Mouse (Mus musculus) forebrain, embryonic 10.5 days (tissue): ENCODE measurements around the gene Acsf3. TPM values are rescaled to one million over a fixed set of nuclear protein-coding genes. Genes with fewer than 3 reads are reported as not detected.

Experiments
- DNase-seq: peaks from one replicate; pipeline ENCODE4 v3.0.0-alpha.2; 2017; ENCODE audit warnings: low spot score; ENCODE audit errors: extremely low spot score
- H3K27ac ChIP-seq: fragments of 300-500 bp; sonication (generic); 2 replicates; pipeline ENCODE4 v1.5.1; 2016; ENCODE audit warnings: mild to moderate bottlenecking
- H3K27me3 ChIP-seq: fragments of 300-500 bp; sonication (generic); 2 replicates; pipeline ENCODE4 v1.6.1; 2016; ENCODE audit warnings: mild to moderate bottlenecking; ENCODE audit not compliant: poor library complexity, severe bottlenecking
- H3K36me3 ChIP-seq: fragments of 300-500 bp; sonication (generic); replicated peaks from 2 replicates; pipeline ENCODE4 v1.6.1; 2016; ENCODE audit warnings: mild to moderate bottlenecking, moderate library complexity
- H3K4me1 ChIP-seq: fragments of 300-500 bp; sonication (generic); 2 replicates; pipeline ENCODE4 v1.6.1; 2016
- H3K4me3 ChIP-seq: fragments of 300-500 bp; sonication (generic); 2 replicates; pipeline ENCODE4 v1.5.1; 2016; ENCODE audit warnings: mild to moderate bottlenecking, moderate library complexity
- H3K9me3 ChIP-seq: fragments of 300-500 bp; sonication (generic); 2 replicates; pipeline ENCODE4 v1.6.1; 2016; ENCODE audit warnings: mild to moderate bottlenecking, moderate library complexity
- WGBS: fragments of 180-500 bp; shearing (Covaris S2); methylation state at CpG from one replicate; pipeline ENCODE4 v1.1.7; 2016; 5-methylcytosine and 5-hydroxymethylcytosine counted together
- polyA plus RNA-seq: library from polyadenylated mRNA; unstranded; fragments of >200 nt; fragmentation: Nextera tagmentation; extraction: Ambion mirVana; gene quantifications from 2 replicates; pipeline ENCODE4 v1.2.1, GENCODE M21; 2016

Gene Acsf3
- polyA plus RNA-seq, 1 experiment from 2014 or later = 19.1 TPM

DNA sequence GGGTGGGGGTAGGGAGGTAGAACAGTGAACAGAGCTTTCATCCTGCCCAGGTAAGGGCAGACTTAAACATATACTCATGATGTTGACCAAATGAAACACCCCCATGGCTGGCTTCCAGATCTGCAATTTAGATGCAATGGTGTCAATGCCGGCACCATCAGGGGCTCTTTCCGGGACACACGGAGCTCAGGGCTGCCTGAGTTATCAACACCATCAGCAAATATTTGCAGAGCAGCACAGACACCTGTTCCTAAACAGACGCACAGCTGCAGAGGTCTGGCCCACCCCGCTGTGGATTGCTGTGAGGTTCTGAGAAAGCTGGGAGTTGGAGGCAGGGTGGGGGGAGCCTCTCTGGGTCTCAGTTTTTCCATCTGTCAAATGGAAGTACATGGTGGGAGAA is 9.1 kb upstream of the Acsf3 start:
- Histone ChIP-seq H3K4me3 (no peak overlapping the region), H3K4me1 (peaks cover 12% of the 10 kb centered on the region; the same call in 1 of the 2 replicates), H3K27me3 (0 out of 2 replicates have a peak, but pooled peaks cover 16% of the 10 kb centered on the region), H3K36me3 (no peaks in the 10 kb centered on the region), H3K27ac (no peak overlapping the region), H3K9me3 (no peaks in the 10 kb centered on the region)
- DNase-seq = no peak
- 83% methylated on average over 5 of the region's 5 CpGs for WGBS

DNA sequence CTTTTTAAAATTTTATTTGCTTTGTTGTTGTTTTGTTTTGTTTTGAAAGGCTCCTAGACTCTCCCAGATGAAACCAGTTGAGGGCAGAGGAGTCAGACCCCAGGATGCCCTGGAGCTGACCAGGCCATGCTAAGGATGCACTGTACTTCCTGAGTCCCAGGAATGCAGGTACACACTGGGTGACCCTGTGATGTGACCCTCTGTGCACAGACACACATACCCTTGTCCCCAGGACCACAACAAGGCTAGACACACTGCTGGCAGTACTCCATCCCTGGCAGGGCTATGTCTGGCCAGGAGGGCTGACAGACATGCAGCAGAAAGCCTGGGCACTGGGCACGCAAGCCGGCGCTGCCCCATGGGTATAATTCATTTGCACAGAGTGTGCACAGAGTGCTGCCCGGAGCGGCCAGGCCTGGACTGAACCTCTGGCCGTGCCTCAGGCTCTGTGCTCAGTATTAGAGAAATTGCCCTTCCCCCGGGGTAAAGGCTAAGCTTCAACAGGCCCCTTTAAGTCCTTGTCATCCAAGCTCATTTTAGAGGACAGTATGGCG is 8.6 kb upstream of the Acsf3 start:
- no peaks in the 10 kb centered on the region for H3K36me3 ChIP-seq
- 73% methylated on average over 8 of the region's 8 CpGs for WGBS
- H3K9me3 ChIP-seq = no peaks in the 10 kb centered on the region
- H3K27ac ChIP-seq = no peak overlapping the region
- no peak for DNase-seq
- peaks cover 12% of the 10 kb centered on the region; the same call in 1 of the 2 replicates for H3K4me1 ChIP-seq
- H3K4me3 ChIP-seq = no peak overlapping the region
- H3K27me3 ChIP-seq = 0 out of 2 replicates have a peak, but pooled peaks cover 16% of the 10 kb centered on the region

DNA sequence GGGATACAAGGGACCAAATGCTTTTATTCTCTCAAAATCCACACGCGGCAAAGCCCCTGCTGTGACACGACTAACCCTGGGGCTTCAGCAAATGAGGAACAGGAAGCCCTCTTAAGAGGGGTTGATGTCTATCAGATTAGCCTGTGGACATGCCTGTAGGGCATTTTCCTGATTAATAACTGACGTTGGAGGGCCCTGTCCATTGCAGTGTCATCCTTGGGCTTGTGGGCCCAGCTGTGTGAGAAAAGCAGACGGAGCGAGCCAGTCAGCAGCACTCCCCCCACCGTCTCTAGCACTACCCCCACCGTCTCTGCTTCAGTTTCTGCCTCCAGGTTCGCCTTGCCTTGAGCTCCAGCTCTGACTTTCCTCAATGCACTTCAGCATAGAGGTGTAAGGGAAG is 8.1 kb upstream of the Acsf3 start:
- H3K36me3 ChIP-seq = no peaks in the 10 kb centered on the region
- 47% methylated on average over 9 of the region's 9 CpGs for WGBS
- no peak overlapping the region for H3K4me3 ChIP-seq
- no peak overlapping the region for H3K27ac ChIP-seq
- H3K4me1 ChIP-seq = peaks cover 12% of the 10 kb centered on the region; the same call in 1 of the 2 replicates
- DNase-seq = no peak
- 0 out of 2 replicates have a peak, but pooled peaks cover 16% of the 10 kb centered on the region for H3K27me3 ChIP-seq
- no peaks in the 10 kb centered on the region for H3K9me3 ChIP-seq

DNA sequence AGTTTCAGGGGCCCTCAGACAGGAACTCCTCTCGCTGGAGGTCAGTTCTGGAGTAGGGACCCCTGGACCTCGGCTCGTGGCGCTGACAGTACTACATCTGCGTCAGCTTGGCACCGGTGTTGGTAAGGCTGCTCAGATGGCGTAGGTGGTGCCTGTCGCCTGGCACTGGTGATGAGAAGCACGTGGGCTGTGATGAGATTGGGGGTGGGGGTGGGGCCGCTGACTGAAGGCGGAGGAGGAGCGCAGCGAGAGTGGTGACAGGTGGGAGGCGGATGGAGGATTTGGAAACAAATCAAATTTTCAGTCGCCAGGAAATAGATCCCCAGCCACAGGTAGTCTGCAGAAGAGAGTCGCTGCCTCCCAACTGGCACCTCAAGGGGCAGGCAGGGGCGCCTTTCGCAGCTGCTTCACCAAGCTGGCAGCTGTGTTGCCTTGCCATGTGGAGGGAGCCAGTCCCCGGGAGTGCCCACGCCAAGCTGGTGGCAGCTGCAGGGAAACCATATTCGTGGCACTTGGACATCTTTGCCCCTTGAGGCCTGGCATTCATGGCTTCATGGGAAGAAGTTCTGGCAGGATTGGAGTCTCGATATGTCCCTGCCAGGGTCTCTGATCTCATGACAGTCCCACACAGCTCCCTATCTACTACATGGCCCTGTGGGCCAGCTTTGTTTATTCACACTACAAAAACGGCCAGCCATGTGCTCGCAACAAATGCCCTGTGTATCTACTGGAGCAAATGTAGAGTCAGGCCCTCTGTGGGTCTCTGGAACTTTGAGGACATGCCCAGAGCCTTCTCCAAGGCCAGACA is 5.8 kb upstream of the Acsf3 start:
- no peaks in the 10 kb centered on the region for H3K36me3 ChIP-seq
- WGBS = 70% methylated on average over 24 of the region's 24 CpGs
- DNase-seq = no peak
- H3K27ac ChIP-seq = no peak overlapping the region
- no peak overlapping the region for H3K4me3 ChIP-seq
- no peaks in the 10 kb centered on the region for H3K9me3 ChIP-seq
- peaks cover 9% of the 10 kb centered on the region; the same call in 1 of the 2 replicates for H3K4me1 ChIP-seq
- peaks cover 30% of the 10 kb centered on the region; the same call in 1 of the 2 replicates for H3K27me3 ChIP-seq

DNA sequence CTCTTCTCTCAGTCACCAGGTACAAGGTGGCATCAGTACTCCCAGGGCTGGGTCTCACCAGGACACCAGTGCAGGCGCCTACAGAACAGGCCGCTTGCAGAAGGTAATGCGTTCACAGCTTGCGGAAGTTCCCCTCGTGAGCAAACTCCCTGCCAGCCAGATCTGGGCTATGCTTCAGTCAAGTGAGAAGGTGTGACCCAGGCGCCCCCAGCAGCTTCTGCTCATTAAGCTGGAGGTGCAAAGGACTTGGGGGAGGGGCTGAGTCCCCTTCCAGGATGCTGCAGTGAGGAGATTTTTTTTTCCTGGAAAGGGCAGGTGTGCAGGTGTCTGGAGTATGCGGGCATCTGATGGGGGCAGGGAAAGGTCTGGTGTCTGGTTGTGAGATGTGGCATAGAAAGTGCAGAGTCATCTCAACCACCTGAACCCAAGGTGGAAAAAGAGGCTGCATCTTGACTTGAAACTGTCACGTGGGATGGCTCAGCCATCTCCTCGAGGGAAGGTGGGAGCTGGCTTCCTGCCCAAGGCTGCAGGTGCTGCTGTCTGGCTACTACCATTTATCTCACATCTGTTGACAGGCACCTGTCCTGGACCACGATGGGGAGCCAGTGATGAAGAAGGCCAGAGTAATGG is 2.7 kb upstream of the Acsf3 start:
- Histone ChIP-seq H3K9me3 (no peaks in the 10 kb centered on the region), H3K4me3 (no peak overlapping the region), H3K36me3 (no peaks in the 10 kb centered on the region), H3K27ac (no peak overlapping the region), H3K4me1 (peaks cover 16% of the 10 kb centered on the region), H3K27me3 (peaks cover 37% of the 10 kb centered on the region; the same call in 1 of the 2 replicates)
- no peak for DNase-seq
- 42% methylated on average over 10 of the region's 10 CpGs for WGBS

DNA sequence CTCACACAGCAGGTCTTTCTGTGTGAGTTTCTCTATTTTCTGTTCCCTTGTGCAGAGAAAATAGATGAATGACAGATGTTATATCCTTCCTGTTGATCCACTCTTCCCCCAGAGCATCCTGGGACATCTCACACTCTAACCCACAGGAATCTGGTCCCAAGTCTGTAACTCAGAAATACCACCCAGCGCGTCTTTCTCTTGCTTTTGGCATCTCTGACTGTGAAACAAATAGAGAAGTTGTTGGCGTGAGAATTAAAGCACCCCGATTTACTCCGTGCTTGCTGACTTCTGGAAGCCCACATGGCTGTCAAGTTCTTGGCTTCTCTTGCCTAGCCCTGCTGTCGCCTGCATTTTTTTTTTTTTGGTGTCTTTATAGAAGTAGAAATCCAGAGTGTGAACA is 2.4 kb downstream of the Acsf3 start:
- WGBS = 94% methylated on average over 6 of the region's 6 CpGs
- Histone ChIP-seq H3K4me1 (peaks cover 15% of the 10 kb centered on the region), H3K27ac (no peak overlapping the region), H3K27me3 (peaks cover 20% of the 10 kb centered on the region; the same call in 1 of the 2 replicates), H3K4me3 (no peak overlapping the region), H3K9me3 (no peaks in the 10 kb centered on the region), H3K36me3 (peaks cover 25% of the 10 kb centered on the region)
- DNase-seq = no peak

DNA sequence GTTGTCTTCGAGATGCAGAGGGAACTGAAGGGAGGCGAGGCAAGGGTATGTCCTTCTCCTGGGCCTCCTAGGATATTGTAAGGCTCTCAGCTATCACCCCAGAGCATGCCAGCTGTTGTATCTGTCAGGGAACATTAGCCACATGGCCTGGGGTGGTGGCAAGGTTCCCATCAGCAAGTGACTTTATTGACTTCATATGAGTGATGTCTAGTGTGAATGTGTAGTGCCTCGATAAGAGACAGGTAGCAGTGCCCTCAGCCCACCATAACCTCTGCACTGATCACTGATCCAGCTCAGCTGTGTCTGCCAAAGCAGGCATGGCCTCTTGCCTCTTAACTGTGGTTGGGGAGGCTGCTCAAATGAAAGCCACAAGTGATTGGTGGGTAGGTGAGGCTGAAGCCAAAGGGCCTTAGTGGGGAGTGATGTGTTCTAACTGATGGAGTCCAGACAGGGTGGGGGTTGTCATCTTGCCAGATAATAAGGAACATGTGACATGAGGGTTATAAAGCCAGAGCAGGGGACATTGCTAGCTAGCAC is 3.5 kb downstream of the Acsf3 start:
- peaks cover 15% of the 10 kb centered on the region for H3K4me1 ChIP-seq
- no peak overlapping the region for H3K4me3 ChIP-seq
- H3K9me3 ChIP-seq = no peaks in the 10 kb centered on the region
- 89% methylated on average over 3 of the region's 3 CpGs for WGBS
- peaks cover 29% of the 10 kb centered on the region for H3K36me3 ChIP-seq
- H3K27me3 ChIP-seq = peaks cover 13% of the 10 kb centered on the region; the same call in 1 of the 2 replicates
- H3K27ac ChIP-seq = no peak overlapping the region
- DNase-seq = no peak

DNA sequence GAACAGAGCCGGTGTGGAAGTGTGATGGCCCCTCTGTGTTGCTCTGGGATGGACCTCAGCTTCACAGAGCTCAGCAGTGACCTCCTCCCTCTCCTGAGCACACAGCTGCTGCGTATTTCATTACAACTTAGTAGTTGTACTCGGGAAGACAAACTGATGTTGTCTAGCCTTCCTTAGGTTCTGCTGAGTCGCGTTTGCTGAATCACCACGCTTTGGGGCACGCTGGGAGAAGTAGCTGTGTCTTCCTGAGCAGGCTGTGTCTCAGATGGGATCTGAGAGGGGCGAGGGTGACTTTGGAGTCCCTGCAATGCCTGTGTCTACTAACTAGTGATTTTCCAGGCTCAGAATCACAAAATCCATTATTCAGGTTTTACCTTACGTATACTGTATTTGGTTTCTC is 4.0 kb downstream of the Acsf3 start:
- Histone ChIP-seq H3K27ac (no peak overlapping the region), H3K36me3 (peaks cover 34% of the 10 kb centered on the region), H3K4me3 (no peak overlapping the region), H3K4me1 (peaks cover 15% of the 10 kb centered on the region), H3K9me3 (no peaks in the 10 kb centered on the region), H3K27me3 (peaks cover 9% of the 10 kb centered on the region; the same call in 1 of the 2 replicates)
- DNase-seq = no peak
- 80% methylated on average over 9 of the region's 9 CpGs for WGBS

DNA sequence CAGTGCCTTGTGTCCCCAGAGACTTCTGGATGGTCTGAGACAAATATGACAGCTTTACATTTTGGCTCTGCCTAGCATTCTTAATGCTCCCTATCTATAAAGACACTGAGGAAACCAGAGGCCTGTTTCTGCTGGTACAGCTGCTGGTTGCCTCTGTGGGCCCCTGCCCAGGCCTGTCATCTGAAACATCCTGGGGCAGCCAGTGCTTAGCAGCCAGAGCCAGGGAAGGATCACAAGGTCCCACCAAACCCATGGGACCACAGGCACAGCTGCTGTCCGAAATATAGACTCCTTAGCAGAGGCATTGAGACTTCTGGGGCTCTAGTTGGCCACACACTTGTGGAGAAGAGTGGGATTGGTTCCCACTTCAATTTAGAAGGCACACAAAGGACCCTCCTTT is 9.5 kb downstream of the Acsf3 start:
- Histone ChIP-seq H3K27me3 (no peaks in the 10 kb centered on the region), H3K36me3 (peaks cover 69% of the 10 kb centered on the region), H3K9me3 (no peaks in the 10 kb centered on the region), H3K27ac (no peak overlapping the region), H3K4me1 (no peaks in the 10 kb centered on the region), H3K4me3 (no peak overlapping the region)
- 93% methylated on average over 1 of the region's 1 CpGs for WGBS
- no peak for DNase-seq

DNA sequence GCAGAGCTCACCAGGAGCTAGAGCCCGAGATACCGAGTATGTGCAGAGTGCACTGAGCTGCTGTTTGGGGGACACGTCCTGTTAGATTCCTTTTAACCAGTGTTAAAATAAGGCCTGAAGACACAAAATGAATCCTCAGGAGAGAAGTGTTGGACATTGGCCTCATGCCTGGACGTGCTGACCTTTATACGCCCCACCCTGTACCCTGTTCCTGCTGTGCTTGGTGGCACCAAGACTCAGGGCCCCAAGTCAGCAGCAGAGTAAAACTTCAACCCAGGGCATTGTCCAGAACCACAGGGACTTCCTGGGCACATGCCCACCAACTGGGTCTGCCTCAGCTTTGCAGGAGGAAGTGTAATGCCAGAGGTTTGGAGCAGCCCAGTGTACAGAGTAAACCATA is 14.5 kb downstream of the Acsf3 start:
- WGBS = 90% methylated on average over 5 of the region's 5 CpGs
- Histone ChIP-seq H3K9me3 (no peaks in the 10 kb centered on the region), H3K36me3 (peaks cover 46% of the 10 kb centered on the region)

DNA sequence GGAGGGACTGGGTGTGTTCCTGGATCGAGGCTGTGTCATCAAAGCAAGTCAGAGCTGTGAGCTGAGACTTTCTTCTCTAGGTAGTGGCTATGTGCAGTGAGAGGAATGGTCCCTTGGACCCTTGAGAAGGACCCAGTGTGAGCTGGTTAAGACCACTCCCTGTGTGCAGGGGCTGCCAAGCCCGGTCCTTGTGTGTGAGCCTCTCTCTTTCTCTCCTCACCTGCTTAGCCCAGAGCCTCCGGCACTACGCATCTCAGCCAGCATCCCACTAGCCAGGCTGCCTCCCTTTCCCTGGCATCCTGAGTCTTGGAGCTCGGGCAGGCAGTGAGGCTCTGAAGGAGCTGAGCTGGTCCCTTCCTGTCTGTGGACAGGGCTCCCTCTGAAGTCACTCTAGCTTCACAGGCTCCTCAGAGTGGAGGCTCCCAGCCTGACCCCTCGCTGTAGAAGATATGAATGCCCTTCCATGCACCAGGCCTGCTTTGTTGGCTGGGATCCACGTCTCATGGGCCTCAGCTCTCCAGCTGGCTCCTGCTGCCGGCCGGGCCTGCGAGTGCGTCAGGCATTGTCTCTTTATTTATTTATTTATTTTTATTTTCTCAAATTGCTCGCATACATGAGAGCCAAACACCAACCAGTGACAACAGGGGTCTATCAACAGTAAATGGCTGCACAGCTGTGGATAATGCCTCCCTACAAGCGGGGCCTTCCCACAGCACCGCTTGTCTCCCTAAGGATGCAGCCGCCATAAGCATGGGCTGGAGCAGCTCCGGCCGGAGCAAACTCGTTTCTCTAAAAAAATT is 18.3 kb downstream of the Acsf3 start:
- Histone ChIP-seq H3K27me3 (0 out of 2 replicates have a peak, but pooled peaks cover 9% of the 10 kb centered on the region), H3K27ac (peak overlapping the region; percentile 32; the same call in 1 of the 2 replicates), H3K4me1 (no peaks in the 10 kb centered on the region), H3K4me3 (no peak overlapping the region), H3K9me3 (no peaks in the 10 kb centered on the region), H3K36me3 (peaks cover 20% of the 10 kb centered on the region)
- WGBS = 91% methylated on average over 18 of the region's 18 CpGs
- DNase-seq = no peak

More for the DNA sequence above, 14.5 kb downstream of the Acsf3 start:
- H3K4me3 ChIP-seq = no peak overlapping the region
- H3K27me3 ChIP-seq = no peaks in the 10 kb centered on the region
- DNase-seq = no peak
- H3K4me1 ChIP-seq = no peaks in the 10 kb centered on the region
- H3K27ac ChIP-seq = no peak overlapping the region

DNA sequence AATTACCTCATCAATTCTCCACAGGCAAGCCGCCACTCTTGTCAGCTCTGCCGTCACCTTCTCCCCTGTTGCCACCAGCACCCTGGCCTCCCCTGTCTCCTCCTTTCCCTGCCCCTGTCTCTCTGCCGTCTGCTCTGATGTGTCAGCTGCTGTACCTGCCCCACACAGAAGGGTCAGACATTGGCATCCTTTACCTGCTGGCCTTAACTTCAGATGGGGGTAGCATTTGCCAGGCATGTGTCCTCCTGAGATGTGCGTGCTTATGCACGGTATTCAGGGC is 18.8 kb downstream of the Acsf3 start:
- H3K36me3 ChIP-seq = peaks cover 16% of the 10 kb centered on the region
- WGBS = 89% methylated on average over 5 of the region's 5 CpGs
- no peak overlapping the region; the same call in 1 of the 2 replicates for H3K27ac ChIP-seq
- no peaks in the 10 kb centered on the region for H3K9me3 ChIP-seq
- no peak for DNase-seq
- H3K4me1 ChIP-seq = no peaks in the 10 kb centered on the region
- peaks cover 12% of the 10 kb centered on the region; the same call in 1 of the 2 replicates for H3K27me3 ChIP-seq
- no peak overlapping the region for H3K4me3 ChIP-seq
